Mouse (Mus musculus) urinary bladder, postnatal 10 days (tissue): ENCODE data around the gene Samd7.
"Not testable (repeated sequence)": the region's sequence is repeated elsewhere in the genome, so short reads cannot be mapped to it uniquely, and the experiment has no call there.

Experiments used
- DNase-seq: peaks from one replicate; pipeline ENCODE4 v3.0.0; 2022; ENCODE audit warnings: low spot score

Samd7 gene

GRCm38 (mm10) chr3:30746006-30746405 is at the start of gene Samd7:
Gene Samd7, plus strand, starts transcription at chr3:30746293.
- DNase-seq, result no peak

- DNase-seq, result no peak
These were observed 49.7 kb upstream of the Samd7 start for GRCm38 (mm10) chr3:30696346-30696745.

GRCm38 (mm10) chr3:30697891-30698290 is 48.2 kb upstream of the Samd7 start:
- no peak for DNase-seq

- not testable (repeated sequence) for DNase-seq
These were observed 46.2 kb upstream of the Samd7 start, which contains the start of gene Lrrc31 for GRCm38 (mm10) chr3:30699711-30700505. Gene Lrrc31, minus strand, starts transcription at chr3:30699843.

GRCm38 (mm10) chr3:30705977-30706376 is 40.1 kb upstream of the Samd7 start:
- DNase-seq, result no peak

GRCm38 (mm10) chr3:30706614-30707276 is 39.3 kb upstream of the Samd7 start:
- no peak for DNase-seq

- DNase-seq, result no peak
These were observed 35.9 kb upstream of the Samd7 start for GRCm38 (mm10) chr3:30710191-30710590.

- DNase-seq, result no peak
These were observed 32.8 kb upstream of the Samd7 start for GRCm38 (mm10) chr3:30713334-30713733.

- DNase-seq, result no peak
These were observed 27.4 kb upstream of the Samd7 start for GRCm38 (mm10) chr3:30718649-30719048.

- no peak for DNase-seq
These were observed 24.1 kb upstream of the Samd7 start for GRCm38 (mm10) chr3:30722036-30722435.

GRCm38 (mm10) chr3:30722461-30722860 is 23.6 kb upstream of the Samd7 start:
- no peak for DNase-seq

- DNase-seq, result no peak
These were observed 22.9 kb upstream of the Samd7 start for GRCm38 (mm10) chr3:30723179-30723578.

GRCm38 (mm10) chr3:30724105-30724824 is 21.8 kb upstream of the Samd7 start:
- DNase-seq, result no peak

GRCm38 (mm10) chr3:30724848-30725465 is 21.1 kb upstream of the Samd7 start:
- no peak for DNase-seq

GRCm38 (mm10) chr3:30725514-30725913 is 20.6 kb upstream of the Samd7 start:
- no peak for DNase-seq

- no peak for DNase-seq
These were observed 18.9 kb upstream of the Samd7 start for GRCm38 (mm10) chr3:30727209-30727608.

- DNase-seq, result no peak
These were observed 17.0 kb upstream of the Samd7 start for GRCm38 (mm10) chr3:30729046-30729445.

GRCm38 (mm10) chr3:30736809-30737208 is 9.3 kb upstream of the Samd7 start:
- no peak for DNase-seq

GRCm38 (mm10) chr3:30741306-30741705 is 4.8 kb upstream of the Samd7 start:
- DNase-seq, result no peak

- DNase-seq, result no peak
These were observed 3.2 kb upstream of the Samd7 start for GRCm38 (mm10) chr3:30742891-30743290.

GRCm38 (mm10) chr3:30748316-30748715 is 2.2 kb downstream of the Samd7 start:
- DNase-seq, result no peak

GRCm38 (mm10) chr3:30754696-30755095 is 8.6 kb downstream of the Samd7 start:
- no peak for DNase-seq
